Mouse (Mus musculus): ENCODE measurements at regions not wholly inside any gene's neighbourhood (a gene's known extent, or its start where the extent isn't known, plus 50 kb on each side); places are given as distances from the start of the nearest gene placed in this dataset.

- H3K9me3 ChIP-seq (replicated peaks; ENCODE audit: insufficient read depth, low read length), result no peaks in the 10 kb centered on the region
- no peak overlapping the region for H3K27ac ChIP-seq (ENCODE audit: control insufficient read depth, low read depth, low read length)
- TF ChIP-seq ZMIZ1 (IDR thresholded peaks at IDR 0.05; ENCODE audit: low read depth, low read length), result no peak
- TF ChIP-seq TCF12 (IDR thresholded peaks at IDR 0.05; ENCODE audit: low read depth, low read length), result no peak
- no peak for TF ChIP-seq RAD21 (IDR thresholded peaks at IDR 0.05; ENCODE audit: low read depth, low read length)
- no peak for TF ChIP-seq ELF1 (IDR thresholded peaks at IDR 0.05; ENCODE audit: low read depth, low read length)
- TF ChIP-seq ZC3H11A (IDR thresholded peaks at IDR 0.05; ENCODE audit: low read depth, low read length), result no peak
- TF ChIP-seq CTCF (IDR thresholded peaks at IDR 0.05 in 2 of 3, conservative IDR thresholded peaks at IDR 0.05 in 1 of 3; ENCODE audit: control insufficient read depth in 1 of 3, insufficient read depth in 1 of 3, low read depth in 2 of 3, low read length in 3 of 3, poor library complexity in 1 of 3, severe bottlenecking in 1 of 3), result no peak
- no peak for TF ChIP-seq USF2 (IDR thresholded peaks at IDR 0.05; ENCODE audit: borderline replicate concordance in 1 of 2, insufficient read depth in 1 of 2, low read depth in 1 of 2, low read length in 2 of 2)
- TF ChIP-seq NRF1 (IDR thresholded peaks at IDR 0.05; ENCODE audit: insufficient read depth, low read depth, low read length, poor library complexity, severe bottlenecking), result no peak
- TF ChIP-seq ZKSCAN1 (IDR thresholded peaks at IDR 0.05; ENCODE audit: low read depth, low read length), result no peak
- no peak for TF ChIP-seq USF1 (IDR thresholded peaks at IDR 0.05; ENCODE audit: low read depth, low read length)
- TF ChIP-seq GABPA (IDR thresholded peaks at IDR 0.05; ENCODE audit: low read depth, low read length), result no peak
- no peak for TF ChIP-seq MAZ (IDR thresholded peaks at IDR 0.05; ENCODE audit: low read depth, low read length)
- TF ChIP-seq MXI1 (IDR thresholded peaks at IDR 0.05; ENCODE audit: low read depth, low read length), result no peak
- TF ChIP-seq KAT2A (conservative IDR thresholded peaks at IDR 0.05; ENCODE audit: low read depth, low read length), result no peak
- no peak for TF ChIP-seq EP300 (IDR thresholded peaks at IDR 0.05; ENCODE audit: low read depth in 1 of 2, low read length in 2 of 2)
- no peak for TF ChIP-seq TAL1 (IDR thresholded peaks at IDR 0.05; ENCODE audit: low read length)
- H3K36me3 ChIP-seq (ENCODE audit: control insufficient read depth in 1 of 2, insufficient read depth in 2 of 2, low read length in 2 of 2), result no peaks in the 10 kb centered on the region
- H3K79me2 ChIP-seq (ENCODE audit: control insufficient read depth, insufficient read depth, low read length, poor library complexity), result no peaks in the 10 kb centered on the region
- no peak for DNase-seq (ENCODE audit: low read depth, low spot score)
- no peak overlapping the region for H3K9ac ChIP-seq (ENCODE audit: control insufficient read depth, low read depth, low read length, poor library complexity, severe bottlenecking)
- no peaks in the 10 kb centered on the region for H3K4me1 ChIP-seq (ENCODE audit: control insufficient read depth in 1 of 2, insufficient read depth in 2 of 2, low read length in 2 of 2)
- H3K27me3 ChIP-seq (ENCODE audit: control insufficient read depth in 1 of 2, insufficient read depth in 2 of 2, low read length in 2 of 2), result peaks cover 2 to 5% of the 10 kb centered on the region in 2 experiments; a peak in 3 of 4 replicates
- H3K4me3 ChIP-seq (ENCODE audit: control insufficient read depth in 1 of 2, insufficient read depth in 1 of 2, low read depth in 2 of 2, low read length in 2 of 2), result no peak overlapping the region
These were observed 107.2 kb upstream of the Shb start for GRCm38 (mm10) chr4:45639397-45640034.

- no peak for TF ChIP-seq SMC3 (IDR thresholded peaks at IDR 0.05; ENCODE audit: low read depth, low read length)
- Histone ChIP-seq H3K36me3 (ENCODE audit: control insufficient read depth in 1 of 2, insufficient read depth in 2 of 2, low read length in 2 of 2) (no peaks in the 10 kb centered on the region), H3K79me2 (ENCODE audit: control insufficient read depth, insufficient read depth, low read length, poor library complexity) (no peaks in the 10 kb centered on the region), H3K27me3 (ENCODE audit: control insufficient read depth in 1 of 2, insufficient read depth in 2 of 2, low read length in 2 of 2) (peaks cover 2 to 3% of the 10 kb centered on the region in 2 experiments; a peak in 3 of 4 replicates), H3K27ac (ENCODE audit: control insufficient read depth, low read depth, low read length) (no peak overlapping the region), H3K9me3 (replicated peaks; ENCODE audit: insufficient read depth, low read length) (no peaks in the 10 kb centered on the region), H3K4me3 (ENCODE audit: control insufficient read depth in 1 of 2, insufficient read depth in 1 of 2, low read depth in 2 of 2, low read length in 2 of 2) (no peak overlapping the region), H3K9ac (ENCODE audit: control insufficient read depth, low read depth, low read length, poor library complexity, severe bottlenecking) (no peak overlapping the region), H3K4me1 (ENCODE audit: control insufficient read depth in 1 of 2, insufficient read depth in 2 of 2, low read length in 2 of 2) (no peaks in the 10 kb centered on the region)
- no peak for DNase-seq (ENCODE audit: low read depth, low spot score)
These were observed 106.1 kb upstream of the Shb start for GRCm38 (mm10) chr4:45638411-45638810.
